In the genomic region with DNA sequence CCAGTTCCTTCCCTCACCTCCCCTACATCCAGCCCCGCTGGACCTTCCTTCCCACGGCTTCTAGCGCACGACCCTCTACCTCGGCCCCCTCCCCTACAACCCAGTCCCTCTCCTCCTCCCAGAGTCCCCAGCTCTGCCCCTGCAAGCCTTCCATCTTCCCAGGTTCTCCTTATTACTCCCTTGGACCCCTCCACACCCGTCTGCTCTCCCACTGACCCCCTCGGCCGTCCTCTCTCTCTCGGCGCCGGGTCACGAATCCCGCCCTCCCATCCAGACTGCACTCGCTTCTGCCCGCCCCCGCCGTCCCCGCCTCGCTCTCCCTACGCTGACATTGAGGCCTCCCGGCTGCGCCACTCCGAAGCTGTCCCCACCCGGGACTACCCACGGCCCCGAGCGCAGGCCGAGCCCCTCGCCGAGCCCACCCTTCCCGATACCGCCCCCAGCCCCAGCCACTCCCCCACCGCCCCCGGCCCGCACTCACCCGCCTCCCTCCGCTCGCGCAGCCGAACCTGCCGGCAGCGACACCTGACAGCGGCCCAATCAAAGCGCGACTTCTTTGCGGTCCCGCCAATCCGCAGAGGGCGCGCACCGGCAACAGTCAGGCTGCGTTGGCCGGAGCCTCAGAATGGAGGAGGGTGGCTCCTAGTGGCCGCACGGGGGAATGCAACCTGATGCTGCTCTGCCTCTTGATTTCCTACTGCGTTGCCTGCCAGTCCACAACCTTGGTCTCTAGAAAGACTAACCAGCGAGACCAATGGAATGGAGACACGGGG, we compare ENCODE assay signal across 8 mouse cellular contexts. TPM values are rescaled to one million over a fixed set of nuclear protein-coding genes. Genes with fewer than 3 reads are reported as not detected.
DNase-seq lines count a peak whose midpoint lies in the region; ATAC-seq and TF ChIP-seq lines count a peak whose summit lies in the region.

A gene (minus strand): TSS at position 577 of the 773 bp plus-strand sequence.

- H3K27ac ChIP-seq in forebrain, embryonic 12.5 days, result peak within 1 kb of the TSS; percentile 77
- H3K27ac ChIP-seq in heart, postnatal 0 days (ENCODE audit: low read depth), result peak within 1 kb of the TSS; percentile 36; the same call in 1 of the 2 replicates
- H3K27ac ChIP-seq in liver, embryonic 16.5 days (ENCODE audit: low read length), result peak within 1 kb of the TSS; percentile 38
- peak within 1 kb of the TSS; percentile 92 for H3K27ac ChIP-seq in neural tube, embryonic 13.5 days (replicated peaks)
- peak within 1 kb of the TSS; percentile 68 for H3K27ac ChIP-seq in testis, adult 2 months (ENCODE audit: control insufficient read depth, insufficient read depth, low read depth, low read length)

- under 1% methylated on average over 56 of the region's 58 CpGs for WGBS in forebrain, embryonic 12.5 days
- WGBS in heart, postnatal 0 days, result under 1% methylated on average over 58 of the region's 58 CpGs
- under 1% methylated on average over 57 of the region's 58 CpGs for WGBS in liver, embryonic 16.5 days (ENCODE audit: insufficient replicate concordance)
- under 1% methylated on average over 58 of the region's 58 CpGs for WGBS in neural tube, embryonic 13.5 days

- peak within 1 kb of the TSS; percentile 88 for H3K9ac ChIP-seq in forebrain, embryonic 12.5 days
- peak within 1 kb of the TSS; percentile 74 for H3K9ac ChIP-seq in heart, postnatal 0 days (replicated peaks; ENCODE audit: low read depth, low read length)
- H3K9ac ChIP-seq in liver, embryonic 16.5 days (ENCODE audit: low read depth, low read length), result peak within 1 kb of the TSS; percentile 83
- peak within 1 kb of the TSS; percentile 88 for H3K9ac ChIP-seq in neural tube, embryonic 13.5 days

- peak within 1 kb of the TSS; percentile 79 for H3K4me2 ChIP-seq in forebrain, embryonic 12.5 days
- H3K4me2 ChIP-seq in heart, postnatal 0 days (ENCODE audit: low read depth, low read length), result peak within 1 kb of the TSS; percentile 96
- peak within 1 kb of the TSS; percentile 98 for H3K4me2 ChIP-seq in liver, embryonic 16.5 days (ENCODE audit: low read depth, low read length)
- peak within 1 kb of the TSS; percentile 72 for H3K4me2 ChIP-seq in neural tube, embryonic 13.5 days

- peaks cover 6% of the 10 kb centered on the region for H3K27me3 ChIP-seq in E14TG2a.4 (ENCODE audit: insufficient read depth, low read length)
- H3K27me3 ChIP-seq in forebrain, embryonic 12.5 days, result peaks cover 32% of the 10 kb centered on the region
- H3K27me3 ChIP-seq in heart, postnatal 0 days (ENCODE audit: control insufficient read depth, insufficient read depth, low read length), result peaks cover 36% of the 10 kb centered on the region
- peaks cover 37% of the 10 kb centered on the region for H3K27me3 ChIP-seq in liver, embryonic 16.5 days (ENCODE audit: control insufficient read depth, insufficient read depth, low read depth, low read length)
- H3K27me3 ChIP-seq in neural tube, embryonic 13.5 days, result peaks cover 43% of the 10 kb centered on the region
- H3K27me3 ChIP-seq in testis, adult 2 months (ENCODE audit: control insufficient read depth, insufficient read depth, low read length), result 0 out of 2 replicates have a peak, but pooled peaks cover 2% of the 10 kb centered on the region

- H3K9me3 ChIP-seq in E14TG2a.4 (ENCODE audit: low read length), result peaks cover 8% of the 10 kb centered on the region; the same call in 1 of the 2 replicates
- no peaks in the 10 kb centered on the region for H3K9me3 ChIP-seq in forebrain, embryonic 12.5 days
- no peaks in the 10 kb centered on the region for H3K9me3 ChIP-seq in heart, postnatal 0 days (replicated peaks; ENCODE audit: control insufficient read depth, low read length)
- H3K9me3 ChIP-seq in liver, embryonic 16.5 days (replicated peaks; ENCODE audit: control insufficient read depth, low read length), result no peaks in the 10 kb centered on the region
- H3K9me3 ChIP-seq in neural tube, embryonic 13.5 days, result no peaks in the 10 kb centered on the region

- ATAC-seq in forebrain, embryonic 12.5 days (ENCODE audit: low FRiP score), result peak; percentile 98
- ATAC-seq in heart, postnatal 0 days (ENCODE audit: insufficient read depth, low read depth), result peak; percentile 97
- peak; percentile 97 for ATAC-seq in liver, embryonic 16.5 days (ENCODE audit: low read depth)
- peak; percentile 96 for ATAC-seq in neural tube, embryonic 13.5 days (ENCODE audit: low read depth)

- TF ChIP-seq CTCF in E14TG2a.4 (conservative IDR thresholded peaks at IDR 0.05; ENCODE audit: low read length), result peak; percentile 83
- TF ChIP-seq CTCF in heart, postnatal 0 days (IDR thresholded peaks at IDR 0.05; ENCODE audit: low read depth), result peak; percentile 96
- peak; percentile 99 for TF ChIP-seq CTCF in testis, adult 2 months (IDR thresholded peaks at IDR 0.05; ENCODE audit: control insufficient read depth, insufficient read depth, insufficient replicate concordance, low read depth, low read length)

- TF ChIP-seq EP300 in heart, postnatal 0 days (IDR thresholded peaks at IDR 0.05; ENCODE audit: low read depth), result no peak

- 0 out of 2 replicates have a peak, but pooled peaks have one; percentile 8 for TF ChIP-seq POLR2A in testis, adult 2 months (IDR thresholded peaks at IDR 0.05; ENCODE audit: control insufficient read depth, low read depth, low read length)

- H3K36me3 ChIP-seq in E14TG2a.4 (ENCODE audit: insufficient read depth, low read length), result 0 out of 2 replicates have a peak, but pooled peaks cover 5% of the 10 kb centered on the region
- H3K36me3 ChIP-seq in forebrain, embryonic 12.5 days (replicated peaks), result no peaks in the 10 kb centered on the region
- peaks cover under 1% of the 10 kb centered on the region; the same call in 1 of the 2 replicates for H3K36me3 ChIP-seq in heart, postnatal 0 days (replicated peaks; ENCODE audit: control insufficient read depth, insufficient read depth, low read length)
- no peaks in the 10 kb centered on the region for H3K36me3 ChIP-seq in liver, embryonic 16.5 days (ENCODE audit: control insufficient read depth, insufficient read depth)
- peaks cover 4% of the 10 kb centered on the region; the same call in 1 of the 2 replicates for H3K36me3 ChIP-seq in neural tube, embryonic 13.5 days
- H3K36me3 ChIP-seq in testis, adult 2 months (ENCODE audit: control insufficient read depth, insufficient read depth, low read length), result no peaks in the 10 kb centered on the region

- H3K4me3 ChIP-seq in E14TG2a.4 (replicated peaks; ENCODE audit: low read length), result peak within 1 kb of the TSS; percentile 89
- peak within 1 kb of the TSS; percentile 67 for H3K4me3 ChIP-seq in forebrain, embryonic 12.5 days (replicated peaks)
- H3K4me3 ChIP-seq in heart, postnatal 0 days (ENCODE audit: low read depth, low read length), result peak within 1 kb of the TSS; percentile 79
- peak within 1 kb of the TSS; percentile 75 for H3K4me3 ChIP-seq in liver, embryonic 16.5 days (ENCODE audit: low read depth, low read length)
- H3K4me3 ChIP-seq in neural tube, embryonic 13.5 days, result peak within 1 kb of the TSS; percentile 69
- peak within 1 kb of the TSS; percentile 92 for H3K4me3 ChIP-seq in testis, adult 2 months (ENCODE audit: control insufficient read depth, low read depth, low read length)

- H3K4me1 ChIP-seq in E14TG2a.4 (replicated peaks; ENCODE audit: low read depth, low read length), result peaks cover 48% of the 10 kb centered on the region
- H3K4me1 ChIP-seq in forebrain, embryonic 12.5 days, result peaks cover 19% of the 10 kb centered on the region
- peaks cover 9% of the 10 kb centered on the region for H3K4me1 ChIP-seq in heart, postnatal 0 days (ENCODE audit: control insufficient read depth, insufficient read depth)
- H3K4me1 ChIP-seq in liver, embryonic 16.5 days (ENCODE audit: control insufficient read depth, low read depth, low read length), result peaks cover 7% of the 10 kb centered on the region
- peaks cover 31% of the 10 kb centered on the region for H3K4me1 ChIP-seq in neural tube, embryonic 13.5 days (replicated peaks)
- H3K4me1 ChIP-seq in testis, adult 2 months (ENCODE audit: control insufficient read depth, insufficient read depth, low read length), result peaks cover 15% of the 10 kb centered on the region

- peak; percentile 91 for DNase-seq in c-Kit-positive CD71-positive TER-119-positive erythroid progenitor cells, embryonic 14.5 days (ENCODE audit: low spot score)
- peak; percentile 95 for DNase-seq in heart, postnatal 0 days (ENCODE audit: low spot score)
- peak; percentile 98 to 99 for DNase-seq in kidney, postnatal 4 days

RNA-seq across cellular contexts. Expression of the gene that starts here (rescaled TPM):
- polyA plus RNA-seq in forebrain, embryonic 12.5 days (2016; fragmentation: Nextera tagmentation; extraction: Ambion mirVana), result 12.5 and 14.5 TPM in 2 replicates
- total RNA-seq in heart, postnatal 0 days (2014; rRNA removed; ENCODE audit: low replicate concordance), result 4.4 and 5.2 TPM in 2 replicates
- 8.5 and 9.0 TPM in 2 replicates for polyA plus RNA-seq in heart, postnatal 0 days (2015; fragmentation: Nextera tagmentation; extraction: Ambion mirVana)
- polyA plus RNA-seq in liver, embryonic 16.5 days (2015; fragmentation: Nextera tagmentation; extraction: Ambion mirVana), result 5.6 and 5.8 TPM in 2 replicates
- polyA plus RNA-seq in neural tube, embryonic 13.5 days (2015; fragmentation: Nextera tagmentation; extraction: Ambion mirVana), result 16.3 and 17.4 TPM in 2 replicates
- polyA plus RNA-seq in testis, adult 2 months (2012; rRNA removed), result 29.7 and 33.1 TPM in 2 replicates

Comparison
In these comparisons a context has a peak if more than half of its experiments do, and no peak if none do; other contexts are left out.
1. Peak in every context shown above with its lines: DNase-seq, ATAC-seq, H3K4me3 ChIP-seq and H3K27ac ChIP-seq.
2. H3K27ac ChIP-seq: peak in every context shown above with its lines; median percentile 92 in neural tube, embryonic 13.5 days; 77 in forebrain, embryonic 12.5 days; 68 in testis, adult 2 months; 38 in liver, embryonic 16.5 days; 36 in heart, postnatal 0 days.